Mouse (Mus musculus): ENCODE data around the gene Syk.

Gene Syk

DNA sequence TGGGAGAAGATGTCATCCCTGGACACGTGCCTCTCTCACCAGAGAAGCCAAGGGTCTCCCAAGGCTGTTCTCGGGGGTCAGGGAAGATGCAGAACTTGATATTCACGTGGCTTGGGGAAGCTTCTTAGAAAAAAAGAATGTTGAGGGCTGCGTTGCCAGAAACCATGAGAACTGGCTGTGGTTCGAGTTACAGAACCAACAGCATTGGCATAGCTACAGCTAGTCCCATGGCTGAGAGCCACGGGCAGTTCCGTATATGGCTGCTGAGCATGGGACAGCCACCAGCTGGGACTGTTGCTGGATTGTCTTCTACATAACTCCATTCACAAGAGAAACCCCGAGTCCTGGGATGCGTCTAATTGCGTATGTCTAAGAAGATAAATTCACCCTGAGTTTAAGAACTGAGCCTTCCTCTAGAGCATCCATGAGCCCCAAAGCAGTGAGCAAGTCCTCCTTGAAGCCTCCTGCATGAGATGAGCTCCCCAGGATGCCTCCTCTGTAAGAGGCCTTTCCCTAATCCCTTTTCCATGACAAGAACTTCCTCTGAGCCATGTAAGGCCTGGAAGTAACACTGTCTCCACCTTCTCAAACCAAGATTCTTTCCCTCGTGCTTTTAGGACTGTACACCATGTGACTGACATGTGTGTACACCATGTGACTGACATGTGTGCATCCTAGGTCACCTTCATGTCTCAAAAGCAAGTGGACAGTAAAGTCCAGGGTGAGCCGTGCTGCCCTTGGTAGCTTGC is 71.3 kb downstream of the Syk start:
- no peak for DNase-seq

DNA sequence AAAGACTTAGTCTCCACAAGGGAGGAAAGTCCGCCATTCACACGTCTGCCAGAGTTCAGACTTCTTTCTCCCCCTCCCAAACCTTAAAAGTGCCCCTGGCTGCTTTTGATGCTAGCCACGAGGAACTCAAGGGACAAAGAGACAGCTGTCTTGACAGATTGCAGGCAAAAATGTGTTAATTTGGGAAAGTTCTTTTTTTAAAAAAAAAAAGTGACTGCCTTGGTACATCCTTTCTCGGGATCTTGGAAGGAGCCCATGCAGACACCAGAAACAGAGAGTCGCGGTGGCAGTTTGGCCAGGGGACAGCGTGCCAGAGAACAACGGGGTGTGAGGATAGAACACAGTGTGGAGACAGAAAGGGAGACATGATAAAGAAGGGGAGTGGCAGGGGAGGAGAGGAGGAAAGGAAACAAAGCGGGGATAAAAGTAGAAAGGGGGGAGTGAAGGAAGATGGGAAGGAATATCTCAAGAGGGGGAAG is 71.9 kb downstream of the Syk start:
- no peak for DNase-seq

DNA sequence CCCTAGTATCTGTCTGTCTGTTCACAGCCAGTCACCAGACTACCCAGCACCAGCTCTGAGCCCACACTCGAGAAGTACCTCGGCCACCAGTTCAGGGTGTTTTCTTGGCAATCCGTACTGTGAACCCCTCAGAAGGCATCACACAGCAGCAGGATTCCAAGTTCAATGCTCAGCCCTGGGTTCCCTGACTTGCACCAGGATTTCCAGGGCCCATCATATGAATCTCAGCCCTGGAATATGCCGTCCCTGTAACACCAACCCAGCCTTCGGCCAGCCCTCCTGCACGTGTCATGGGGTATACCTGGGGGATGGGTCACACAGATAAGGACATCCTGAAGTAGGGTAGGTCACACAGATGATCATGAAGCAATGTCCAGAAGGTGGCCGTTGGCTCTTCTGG is 75.0 kb downstream of the Syk start:
- DNase-seq = no peak

DNA sequence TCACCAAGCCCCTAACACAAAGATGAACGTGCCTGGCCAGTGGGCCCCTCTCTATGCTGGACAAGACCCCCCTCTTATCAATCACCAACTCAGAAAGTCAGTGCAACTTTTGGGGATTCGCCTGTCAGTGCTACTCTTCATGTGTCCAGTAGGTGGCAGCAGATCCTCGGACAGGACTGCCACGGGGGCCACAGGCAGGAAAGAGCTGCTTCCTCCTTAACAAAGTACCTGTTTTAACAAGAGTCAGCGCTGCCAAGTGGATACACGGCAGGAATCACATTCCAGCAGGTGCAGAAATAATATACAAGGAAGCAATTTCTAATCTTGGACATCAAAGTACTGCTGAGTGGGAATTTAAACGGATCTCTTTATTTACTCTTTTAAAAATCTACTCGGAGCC is 75.5 kb downstream of the Syk start:
- peak; percentile 26 for DNase-seq

DNA sequence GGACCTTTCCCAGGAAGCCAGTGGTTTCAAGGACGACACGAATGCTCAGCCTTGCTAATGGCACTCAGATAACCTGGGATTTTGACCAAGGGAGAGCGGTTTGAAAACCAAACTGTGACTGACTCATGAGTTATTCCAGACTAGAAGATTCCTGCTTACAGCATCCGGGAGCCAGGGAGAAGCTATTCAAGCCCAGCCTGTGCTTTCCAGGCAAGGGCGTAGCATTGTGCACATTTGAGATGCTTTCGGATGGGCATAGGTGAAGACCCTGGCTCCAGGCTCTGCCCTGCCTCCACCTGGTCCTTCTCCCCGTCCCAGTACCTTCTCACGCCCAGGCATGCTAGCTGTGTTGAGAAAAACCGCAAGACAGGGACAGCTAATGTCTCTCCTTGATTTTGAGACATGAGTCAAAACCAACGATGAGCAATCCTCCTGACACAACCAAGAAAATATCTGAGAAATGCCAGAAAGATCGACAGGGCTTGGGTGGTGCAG is 76.2 kb downstream of the Syk start:
- no peak for DNase-seq

DNA sequence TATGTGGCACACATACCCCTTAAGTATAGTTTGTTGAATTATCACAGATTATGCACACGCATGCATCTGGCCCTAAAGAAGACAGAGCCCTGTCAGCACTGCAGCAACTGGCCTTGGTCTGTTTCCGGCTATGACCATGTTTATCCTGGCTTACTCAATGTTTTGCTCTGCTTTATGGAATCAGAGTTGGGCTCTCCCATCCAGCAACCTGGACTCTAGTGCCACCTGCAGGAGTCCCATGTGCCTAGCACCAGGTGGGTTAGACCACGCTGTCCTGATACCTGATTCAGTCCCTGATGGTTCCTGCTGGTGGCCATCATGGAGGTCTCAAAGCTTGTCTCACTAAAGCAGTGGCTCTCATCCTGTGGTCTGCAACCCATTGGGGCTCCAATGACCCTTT is 86.9 kb downstream of the Syk start:
- DNase-seq = no peak

DNA sequence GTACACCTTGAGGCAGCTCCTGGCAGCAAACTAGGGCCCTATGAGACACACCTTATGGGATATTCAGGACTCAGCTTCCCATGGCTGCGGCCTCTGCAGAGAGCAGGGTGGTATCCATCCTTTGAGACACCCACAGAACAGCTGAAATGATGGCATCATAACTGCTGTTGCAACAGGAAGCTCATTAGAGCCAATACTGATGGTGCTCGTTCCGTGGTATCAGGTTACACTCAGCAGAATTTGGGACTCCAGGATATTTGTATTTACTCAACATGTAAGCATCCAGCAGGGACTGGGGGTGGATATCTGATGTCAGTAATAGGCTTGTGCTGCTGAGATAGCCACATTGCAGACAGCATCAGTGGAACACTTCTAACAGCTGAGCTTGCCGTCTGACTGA is 90.3 kb downstream of the Syk start:
- no peak for DNase-seq

DNA sequence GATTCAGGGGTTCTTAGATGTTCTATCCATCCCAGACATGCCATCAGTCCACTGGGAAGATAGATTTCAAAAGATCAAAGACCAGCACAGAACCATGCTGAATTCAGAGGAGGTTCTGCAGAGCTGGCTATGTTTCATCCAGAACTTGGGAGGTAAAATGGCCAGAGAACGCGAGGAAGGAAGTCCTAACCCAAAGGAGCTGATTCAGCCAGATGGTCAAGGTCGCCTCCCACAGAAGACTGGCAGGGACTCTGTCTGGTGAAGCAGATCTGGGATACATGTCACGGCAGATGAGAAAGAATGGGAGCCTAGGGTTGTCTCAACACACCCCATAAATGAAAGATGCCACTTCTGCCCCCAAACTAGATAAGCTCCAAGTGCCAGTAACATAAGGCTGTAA is 90.9 kb downstream of the Syk start:
- no peak for DNase-seq

DNA sequence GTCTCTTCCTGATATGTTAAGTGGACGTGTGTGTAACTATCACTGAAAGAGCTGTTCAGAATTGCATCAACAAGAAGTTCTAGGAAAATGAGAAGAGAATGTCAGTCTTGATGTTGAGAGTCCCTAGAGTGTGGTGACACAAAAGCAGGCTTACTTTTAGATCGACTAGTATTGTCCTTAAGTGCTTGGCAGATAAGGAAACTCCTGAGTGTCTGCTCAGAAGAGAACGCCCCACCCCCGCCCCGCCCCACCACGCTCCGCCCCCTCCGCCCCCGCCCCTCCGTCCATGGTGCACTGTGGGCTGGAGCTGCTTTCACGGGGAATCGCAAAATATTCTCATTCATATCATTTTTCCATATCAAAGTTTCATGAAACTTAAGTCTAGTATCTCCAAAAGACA is 91.9 kb downstream of the Syk start:
- no peak for DNase-seq

DNA sequence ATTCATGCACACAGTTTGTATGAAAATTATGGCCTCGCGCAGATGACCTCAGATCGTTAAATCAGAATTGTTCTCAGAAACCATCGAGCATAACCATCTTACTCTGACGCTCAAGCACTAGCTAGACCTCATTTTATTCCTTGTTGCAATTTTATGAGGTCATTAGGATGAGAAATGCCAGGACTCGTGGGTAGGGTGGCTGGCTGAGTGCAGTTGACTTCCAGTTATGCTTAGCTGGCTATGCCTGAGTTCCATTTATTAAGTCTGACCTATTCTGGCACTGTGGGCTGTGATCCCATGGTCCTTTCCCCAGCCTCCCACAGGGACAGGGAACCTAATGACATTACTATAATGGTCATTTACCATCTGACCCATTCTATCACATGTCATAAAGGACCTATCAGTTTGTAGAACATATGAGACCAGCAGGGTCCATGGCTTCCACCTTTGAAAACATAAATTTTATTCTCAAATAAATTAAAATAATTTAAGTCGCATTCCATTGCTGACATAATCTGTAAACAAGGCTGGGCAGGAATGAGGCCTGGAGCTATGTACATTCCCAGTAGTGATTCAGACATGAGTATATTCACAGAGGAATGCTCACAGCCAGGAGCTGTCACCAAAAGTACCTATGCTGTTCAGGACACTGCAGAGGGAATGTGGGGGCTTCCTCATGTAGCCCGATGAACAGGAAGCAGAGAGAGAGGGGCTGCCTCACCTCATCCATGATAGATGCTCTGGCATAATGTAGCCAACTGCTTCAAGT is 92.7 kb downstream of the Syk start:
- no peak for DNase-seq

DNA sequence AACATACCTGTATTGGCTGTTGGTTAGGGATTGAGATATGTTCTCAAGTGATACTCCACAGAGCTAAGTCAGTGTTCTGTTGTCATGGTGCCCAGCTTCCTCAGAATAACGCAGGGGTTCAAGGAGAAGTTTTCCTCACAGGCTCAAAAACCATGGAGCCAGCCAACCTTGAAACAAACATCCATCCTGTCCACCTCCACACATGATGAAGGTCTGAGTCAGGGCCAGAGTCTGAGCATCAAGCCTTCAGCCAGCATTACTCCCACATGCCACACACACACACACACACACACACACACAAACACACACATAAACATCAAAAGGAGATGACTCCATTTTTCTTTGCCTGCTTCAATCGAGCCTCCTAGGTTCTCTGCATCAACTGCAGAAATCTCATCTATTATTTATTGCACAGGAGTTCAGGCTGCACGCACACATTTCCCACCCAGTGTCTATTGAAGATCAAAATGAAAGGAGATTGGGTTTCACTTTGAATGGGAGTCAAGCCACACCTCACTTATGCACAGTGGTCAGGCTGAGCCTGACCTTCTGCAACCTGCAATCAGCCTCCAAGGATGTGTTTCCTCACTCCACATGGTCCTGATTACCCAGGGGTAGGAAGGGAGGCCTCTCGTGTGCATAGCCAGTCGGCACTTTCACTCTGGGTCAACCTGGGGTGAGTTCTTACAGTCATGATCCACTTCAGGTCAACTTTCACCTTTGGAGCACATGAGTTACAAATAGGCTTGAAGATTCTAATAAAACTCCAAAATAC is 93.9 kb downstream of the Syk start:
- DNase-seq = no peak

DNA sequence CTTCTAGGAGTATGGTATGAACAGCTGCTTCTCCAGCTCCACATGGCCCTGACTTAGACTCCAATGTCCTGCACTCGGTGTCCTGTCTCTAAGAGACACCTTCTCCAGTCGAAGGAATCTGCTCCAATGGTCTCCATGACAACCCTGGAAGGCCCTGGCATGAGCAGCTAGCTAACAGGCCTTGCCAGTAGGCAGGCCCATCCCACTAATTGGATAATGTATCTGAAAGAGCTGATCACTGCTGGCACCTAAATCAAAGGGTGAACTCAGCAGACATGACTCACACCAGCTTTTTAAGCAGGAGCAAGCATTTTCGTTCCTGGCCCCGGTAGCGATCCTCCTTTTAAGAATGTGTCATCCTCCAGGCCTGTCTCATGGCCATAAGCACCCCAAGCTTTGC is 96.9 kb downstream of the Syk start:
- peak; percentile 11 for DNase-seq

DNA sequence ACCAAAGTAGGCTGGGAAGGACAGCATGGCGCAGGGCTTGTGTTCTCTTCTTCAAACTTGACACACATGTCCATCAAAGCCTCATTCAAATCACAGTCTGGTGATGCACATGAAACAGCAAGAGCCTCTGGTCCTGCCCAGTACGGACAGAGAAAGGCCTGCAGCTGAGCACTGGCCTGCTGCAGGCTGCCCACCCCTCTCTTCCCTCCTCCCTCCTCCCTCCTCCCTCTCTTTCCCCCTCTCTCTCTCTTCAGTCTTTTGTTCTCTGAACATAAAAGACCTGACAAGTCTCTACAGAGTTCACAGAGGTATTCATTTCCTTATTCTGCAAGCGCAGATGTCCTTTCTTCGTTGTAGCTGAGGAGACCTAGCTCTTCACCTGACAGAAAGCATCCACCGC is 99.1 kb downstream of the Syk start:
- no peak for DNase-seq

DNA sequence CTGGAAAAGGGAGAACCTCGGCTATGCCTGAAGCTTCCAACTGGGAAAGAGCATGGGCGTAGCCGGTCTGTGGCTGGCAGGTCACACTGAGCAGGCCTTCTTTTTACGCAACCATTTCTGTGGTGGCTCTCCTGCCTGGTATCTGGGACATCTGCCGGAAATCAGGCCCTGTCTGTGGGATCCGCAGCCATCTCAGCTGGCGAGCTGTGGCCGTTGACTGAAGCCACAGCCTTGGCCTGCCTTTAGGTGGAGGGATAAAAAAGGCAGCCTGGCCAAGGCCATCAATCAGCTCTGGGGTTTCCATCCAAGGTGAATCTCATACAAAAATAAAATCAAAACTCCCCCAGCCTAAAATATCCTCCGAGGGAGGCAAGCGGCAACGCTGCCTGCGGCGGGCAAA is 107.5 kb downstream of the Syk start:
- DNase-seq = no peak

DNA sequence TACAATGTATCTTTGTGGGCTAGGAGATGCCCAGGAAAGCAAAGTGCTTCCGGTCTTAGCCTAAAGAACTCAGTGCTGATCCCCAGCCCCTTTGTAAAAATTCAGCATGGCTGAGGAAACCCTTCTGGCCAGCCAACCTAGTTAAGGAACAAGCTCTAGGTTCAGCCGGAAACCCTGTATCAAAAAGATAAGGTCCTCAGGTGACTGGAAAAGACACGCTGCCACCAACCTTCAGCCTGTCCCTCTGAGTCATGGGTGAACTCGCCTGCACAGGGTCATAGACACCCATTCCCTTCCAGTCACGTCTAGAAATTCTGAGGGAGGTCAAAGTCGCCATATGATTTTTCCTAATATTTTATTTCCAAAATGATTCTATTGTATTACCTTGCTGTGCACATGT is 109.3 kb downstream of the Syk start:
- DNase-seq = no peak

DNA sequence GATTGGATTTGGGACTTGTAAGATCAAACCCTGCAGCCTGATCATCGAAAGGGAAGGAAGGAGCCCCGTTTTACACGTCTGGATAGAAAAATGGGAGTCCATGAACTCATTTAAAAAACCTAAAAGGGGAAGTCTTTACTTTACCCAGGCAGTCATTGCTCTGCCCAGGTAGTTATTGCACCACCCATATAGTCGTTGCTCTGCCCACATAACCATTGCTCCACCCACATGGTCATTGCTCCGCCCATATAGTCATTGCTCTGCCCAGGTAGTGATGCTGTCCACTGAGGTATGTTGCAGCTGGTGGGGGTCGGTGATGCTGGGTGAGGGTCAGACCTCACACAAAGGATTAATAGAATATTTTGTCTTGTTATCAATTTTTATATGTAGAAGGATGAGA is 111.9 kb downstream of the Syk start:
- DNase-seq = no peak
